Mouse (Mus musculus) heart, postnatal 10 days (tissue): Measurements from ENCODE around the gene Zkscan2. TPM values are rescaled to one million over a fixed set of nuclear protein-coding genes. Genes with fewer than 3 reads are reported as not detected.
A peak's percentile ranks its signal among the peaks of the same experiment; 100 is the strongest.

ENCODE experiments used
- DNase-seq, 2 experiments: peaks; one replicate each; pipeline ENCODE4 v3.0.0; 2021
- intact Hi-C: fragments of 180-260 bp; cut with DNase I; formaldehyde crosslinking; loops from one replicate; pipeline ENCODE4 v1.15.1; 2025
- total RNA-seq, 2 experiments: library from RNA; stranded (reverse); gene quantifications; 2 replicates each; pipeline ENCODE4 v1.2.3; 2021

Gene Zkscan2
- under 1 TPM; 0.36 to 0.50 TPM for total RNA-seq

GRCm38 (mm10) chr7:123500239-123501219 lies at the start of gene Zkscan2:
Gene Zkscan2 (minus strand): TSS chr7:123500449.
- intact Hi-C loops, result no loop called here
- DNase-seq, result peak; percentile 61 to 70

- intact Hi-C loops, result loop anchor here (10.0 kb wide), 3 partner anchors 1256 to 1866 kb away; no protein-coding TSS in a partner anchor
- DNase-seq, result no peak
Observed at GRCm38 (mm10) chr7:123529190-123529589, 28.9 kb upstream of the Zkscan2 start.

GRCm38 (mm10) chr7:123525761-123526160 lies 25.5 kb upstream of the Zkscan2 start:
- no peak for DNase-seq
- intact Hi-C loops, result loop anchor here (10.0 kb wide), 3 partner anchors 1259 to 1869 kb away; no protein-coding TSS in a partner anchor

- intact Hi-C loops, result loop anchor here (10.0 kb wide), 3 partner anchors 1260 to 1870 kb away; no protein-coding TSS in a partner anchor
Observed at GRCm38 (mm10) chr7:123524218-123524861, 24.1 kb upstream of the Zkscan2 start.

GRCm38 (mm10) chr7:123507946-123508345 lies 7.7 kb upstream of the Zkscan2 start:
- intact Hi-C loops, result no loop called here
- no peak for DNase-seq

More at GRCm38 (mm10) chr7:123524218-123524861, 24.1 kb upstream of the Zkscan2 start:
- peak; percentile 49 to 76 for DNase-seq

GRCm38 (mm10) chr7:123503358-123503757 lies 3.1 kb upstream of the Zkscan2 start:
- DNase-seq, result peak; percentile 53 to 72
- intact Hi-C loops, result no loop called here

GRCm38 (mm10) chr7:123499481-123500238 lies 589 bp downstream of the Zkscan2 start:
- no peak for DNase-seq

GRCm38 (mm10) chr7:123487703-123488102 lies 12.5 kb downstream of the Zkscan2 start:
- peak in 1 of 2 experiments; percentile 13 for DNase-seq
- intact Hi-C loops, result no loop called here

More at GRCm38 (mm10) chr7:123499481-123500238, 589 bp downstream of the Zkscan2 start:
- intact Hi-C loops, result no loop called here

GRCm38 (mm10) chr7:123467961-123468360 lies 32.3 kb downstream of the Zkscan2 start:
- intact Hi-C loops, result loop anchor here (2.0 to 10.0 kb wide), 2 partner anchors 183 to 523 kb away; no protein-coding TSS in a partner anchor
- DNase-seq, result no peak

GRCm38 (mm10) chr7:123465692-123466387 lies 34.4 kb downstream of the Zkscan2 start:
- intact Hi-C loops, result loop anchor here (1.0 to 10.0 kb wide), 5 partner anchors 67 to 521 kb away; no protein-coding TSS in a partner anchor
- DNase-seq, result peak; percentile 75 to 87

GRCm38 (mm10) chr7:123463569-123463968 lies 36.7 kb downstream of the Zkscan2 start:
- intact Hi-C loops, result loop anchor here (10.0 kb wide), 1 partner anchor 179 kb away; no protein-coding TSS in a partner anchor
- DNase-seq, result no peak

- peak; percentile 71 to 73 for DNase-seq
Observed at GRCm38 (mm10) chr7:123462070-123462501, 38.2 kb downstream of the Zkscan2 start, which contains the start of gene Aqp8. Gene Aqp8 (plus strand): TSS chr7:123462291.

GRCm38 (mm10) chr7:123461316-123461715 lies 38.9 kb downstream of the Zkscan2 start:
- intact Hi-C loops, result loop anchor here (10.0 kb wide), 1 partner anchor 177 kb away; no protein-coding TSS in a partner anchor
- DNase-seq, result no peak

More at GRCm38 (mm10) chr7:123462070-123462501, 38.2 kb downstream of the Zkscan2 start, which contains the start of gene Aqp8:
- intact Hi-C loops, result loop anchor here (10.0 kb wide), 1 partner anchor 177 kb away; no protein-coding TSS in a partner anchor

- no peak for DNase-seq
- intact Hi-C loops, result no loop called here
Observed at GRCm38 (mm10) chr7:123459247-123459646, 41.0 kb downstream of the Zkscan2 start.

- intact Hi-C loops, result no loop called here
- DNase-seq, result no peak
Observed at GRCm38 (mm10) chr7:123458309-123458708, 41.9 kb downstream of the Zkscan2 start.

GRCm38 (mm10) chr7:123455088-123455487 lies 45.2 kb downstream of the Zkscan2 start:
- DNase-seq, result no peak
- intact Hi-C loops, result no loop called here

GRCm38 (mm10) chr7:123453066-123453465 lies 47.2 kb downstream of the Zkscan2 start:
- intact Hi-C loops, result no loop called here
- DNase-seq, result no peak

GRCm38 (mm10) chr7:123452551-123452950 lies 47.7 kb downstream of the Zkscan2 start:
- intact Hi-C loops, result no loop called here
- no peak for DNase-seq

GRCm38 (mm10) chr7:123450515-123450914 lies 49.7 kb downstream of the Zkscan2 start:
- intact Hi-C loops, result no loop called here

More at GRCm38 (mm10) chr7:123450515-123450914, 49.7 kb downstream of the Zkscan2 start:
- no peak for DNase-seq
